Mouse (Mus musculus) left cerebral cortex, adult 2 months (tissue): ENCODE measurements at regions not wholly inside any gene's neighbourhood (a gene's known extent, or its start where the extent isn't known, plus 50 kb on each side); places are given as distances from the start of the nearest gene placed in this dataset.

Source experiments
- DNase-seq, 2 experiments: peaks; one replicate each; pipeline ENCODE4 v3.0.0; 2021 to 2022; ENCODE audit warnings: low spot score in 2 of 2, mixed read lengths in 1 of 2; ENCODE audit errors: extremely low spot score in 1 of 2
- H3K27ac ChIP-seq: fragments of 200-600 bp; 2 replicates; pipeline ENCODE4 v1.8.1; 2022
- H3K4me3 ChIP-seq: fragments of 200-600 bp; 2 replicates; pipeline ENCODE4 v1.8.1; 2022
- CTCF ChIP-seq: fragments of 200-600 bp; IDR thresholded peaks from 2 replicates; pipeline ENCODE4 v1.8.1; 2022; ENCODE audit warnings: antibody characterized with exemption, mild to moderate bottlenecking, moderate library complexity
- intact Hi-C: fragments of 180-260 bp; cut with DNase I; formaldehyde crosslinking; loops from one replicate; pipeline ENCODE4 v1.15.1; 2025

DNA sequence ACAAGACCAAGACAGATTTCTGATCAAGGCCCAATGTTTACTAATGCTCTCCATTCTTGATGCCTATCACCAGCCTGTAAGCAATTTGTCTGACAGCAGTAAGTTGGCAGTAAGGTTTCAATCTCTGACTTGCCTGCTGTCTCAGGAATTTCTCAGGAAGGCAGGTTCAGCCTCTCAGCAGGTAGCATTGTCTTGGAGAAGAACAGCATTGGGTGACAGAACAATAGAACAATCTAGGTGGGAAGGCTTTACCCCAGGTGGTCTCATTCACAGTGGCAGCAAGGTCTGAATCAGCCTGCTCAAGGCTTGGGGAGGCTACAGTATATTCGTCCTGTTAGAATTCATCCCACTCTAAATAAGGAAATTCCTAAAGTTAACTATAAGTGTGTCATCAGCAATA, 81.2 kb upstream of the Chordc1 start:
- H3K27ac ChIP-seq: no peak overlapping the region
- DNase-seq: no peak
- H3K4me3 ChIP-seq: no peak overlapping the region
- intact Hi-C loops: no loop called here
- no peak for TF ChIP-seq CTCF

DNA sequence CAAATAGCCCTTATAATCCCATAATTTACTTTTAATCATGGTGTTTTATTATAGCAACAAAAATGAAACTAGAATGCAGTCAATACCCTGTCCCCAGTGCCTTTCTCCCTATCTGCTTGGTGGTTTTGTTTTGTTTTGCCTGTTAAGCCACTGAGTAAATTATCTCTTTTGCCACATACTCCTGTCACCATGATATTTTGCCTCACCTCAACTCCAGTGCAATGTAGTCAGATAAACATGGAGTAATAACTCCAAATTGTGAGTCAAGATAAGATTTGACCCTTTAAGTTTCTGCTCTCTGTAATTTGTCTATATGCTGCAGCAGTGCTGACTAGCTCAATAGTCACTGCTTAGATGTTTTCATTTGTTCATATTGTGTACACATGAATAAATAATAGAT, 65.3 kb upstream of the Chordc1 start:
- no peak overlapping the region for H3K4me3 ChIP-seq
- H3K27ac ChIP-seq: no peak overlapping the region
- no peak for TF ChIP-seq CTCF
- no peak for DNase-seq
- intact Hi-C loops: no loop called here

GRCm38 (mm10) chr9:18229933-18230332, 62.0 kb upstream of the Chordc1 start:
- intact Hi-C loops: no loop called here
- DNase-seq: no peak
- TF ChIP-seq CTCF: peak; percentile 82

More at GRCm38 (mm10) chr9:18229933-18230332, 62.0 kb upstream of the Chordc1 start:
- Histone ChIP-seq H3K4me3 (no peak overlapping the region), H3K27ac (no peak overlapping the region)
